Comparison of ENCODE assay signal across 10 mouse cellular contexts in the genomic region with DNA sequence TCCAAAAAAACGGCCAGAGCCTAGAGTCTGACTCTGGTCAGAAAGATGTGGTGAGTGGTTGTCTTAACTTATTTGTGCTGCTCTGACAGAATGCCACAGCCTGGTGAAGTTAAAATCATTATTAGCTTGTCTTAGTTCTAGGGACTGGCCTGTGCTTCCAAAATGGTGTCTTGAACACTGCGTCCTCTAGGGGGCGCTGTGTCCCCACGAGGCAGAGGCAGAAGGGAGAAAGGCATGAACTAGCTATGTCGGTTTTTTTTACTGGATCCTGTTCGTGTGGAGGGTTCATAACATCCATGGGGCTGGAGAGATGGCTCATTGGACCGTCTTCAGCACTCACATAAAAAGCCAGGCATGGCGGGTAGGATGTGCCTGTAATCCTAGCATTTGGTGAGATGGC. TPM values are rescaled to one million over a fixed set of nuclear protein-coding genes. Genes with fewer than 3 reads are reported as not detected.
A peak's percentile ranks its signal among the peaks of the same experiment; 100 is the strongest.
DNase-seq lines count a peak whose midpoint lies in the region; ATAC-seq and TF ChIP-seq lines count a peak whose summit lies in the region.
"Had no signal": no experiment of that assay in that cellular context is flagged by ENCODE, and none has a peak within 500 bp of the region (broad histone marks: within the 10 kb centered on the region; RNA-seq: fewer than 3 reads in every experiment).

No protein-coding gene starts in this region.

- H3K9ac ChIP-seq in heart, adult 2 months (ENCODE audit: low read depth, low read length), result no peak overlapping the region
- H3K9ac ChIP-seq in heart, embryonic 12.5 days, result no peak overlapping the region
- no peak overlapping the region for H3K9ac ChIP-seq in midbrain, postnatal 0 days (replicated peaks; ENCODE audit: low read length, poor library complexity, severe bottlenecking)
- H3K9ac ChIP-seq: limb, embryonic 13.5 days had no signal

- H3K27me3 ChIP-seq in heart, adult 2 months (ENCODE audit: control insufficient read depth, insufficient read depth, low read length), result no peaks in the 10 kb centered on the region
- H3K27me3 ChIP-seq in heart, embryonic 12.5 days (replicated peaks), result no peaks in the 10 kb centered on the region
- H3K27me3 ChIP-seq in Patski, result no peaks in the 10 kb centered on the region
- H3K27me3 ChIP-seq in midbrain, postnatal 0 days (ENCODE audit: insufficient read depth, low read length), result no peaks in the 10 kb centered on the region
- H3K27me3 ChIP-seq: limb, embryonic 13.5 days had no signal

- no peak overlapping the region for H3K27ac ChIP-seq in heart, adult 2 months
- no peak overlapping the region for H3K27ac ChIP-seq in heart, embryonic 12.5 days (ENCODE audit: poor library complexity, severe bottlenecking)
- no peak overlapping the region for H3K27ac ChIP-seq in midbrain, postnatal 0 days (ENCODE audit: low read depth, low read length)
- H3K27ac ChIP-seq: limb, embryonic 13.5 days had no signal

- no peak overlapping the region for H3K4me2 ChIP-seq in heart, embryonic 12.5 days
- no peak overlapping the region for H3K4me2 ChIP-seq in midbrain, postnatal 0 days (ENCODE audit: low read depth, low read length, poor library complexity, severe bottlenecking)
- H3K4me2 ChIP-seq: limb, embryonic 13.5 days had no signal

- H3K36me3 ChIP-seq in heart, adult 2 months (ENCODE audit: control insufficient read depth, insufficient read depth, low read length), result no peaks in the 10 kb centered on the region
- no peaks in the 10 kb centered on the region for H3K36me3 ChIP-seq in heart, embryonic 12.5 days
- H3K36me3 ChIP-seq in midbrain, postnatal 0 days (ENCODE audit: insufficient read depth, low read length), result no peaks in the 10 kb centered on the region
- H3K36me3 ChIP-seq: limb, embryonic 13.5 days had no signal

- ATAC-seq in heart, embryonic 12.5 days (ENCODE audit: insufficient number of reproducible peaks, low FRiP score), result no peak
- ATAC-seq in Patski, result no peak
- ATAC-seq in midbrain, postnatal 0 days (ENCODE audit: low FRiP score), result no peak

- no peak for TF ChIP-seq EP300 in heart, adult 2 months (IDR thresholded peaks at IDR 0.05; ENCODE audit: insufficient read depth, low read depth, low read length)

- intact Hi-C loops in heart, adult 2 months (cut with DNase I), result no loop called here

- POLR2A ChIA-PET in Patski (lab: Charles Lee), result interaction anchor here (0.5 kb wide), 1 partner anchor 121 kb away, joined by 4 read pairs; no protein-coding TSS in a partner anchor

- no peaks in the 10 kb centered on the region for H3K4me1 ChIP-seq in heart, adult 2 months (ENCODE audit: control insufficient read depth, insufficient read depth, low read length)
- H3K4me1 ChIP-seq in heart, embryonic 12.5 days (replicated peaks), result peaks cover 25% of the 10 kb centered on the region
- no peaks in the 10 kb centered on the region for H3K4me1 ChIP-seq in midbrain, postnatal 0 days (ENCODE audit: insufficient read depth, low read length)

- H3K4me3 ChIP-seq in heart, adult 2 months, result no peak overlapping the region
- no peak overlapping the region for H3K4me3 ChIP-seq in heart, embryonic 12.5 days
- no peak overlapping the region for H3K4me3 ChIP-seq in midbrain, postnatal 0 days (ENCODE audit: low read depth, low read length)
- H3K4me3 ChIP-seq: limb, embryonic 13.5 days had no signal

- WGBS in heart, adult 2 months, result 39% methylated on average over 8 of the region's 8 CpGs
- WGBS in heart, embryonic 12.5 days, result 29% methylated on average over 8 of the region's 8 CpGs
- 36% methylated on average over 8 of the region's 8 CpGs for WGBS in midbrain, postnatal 0 days

- peak in 1 of 2 experiments; percentile 21 for DNase-seq in heart, adult 2 months
- peak; percentile 79 for DNase-seq in 3T3-L1 (ENCODE audit: low read depth, low spot score)
- no peak for DNase-seq in Patski (ENCODE audit: low read depth, low spot score)
- DNase-seq in embryo, embryonic 9.5 days (ENCODE audit: extremely low spot score), result peak; percentile 59
- peak; percentile 55 to 59 for DNase-seq in layer of hippocampus, postnatal 10 days (ENCODE audit: low spot score in 2 of 2)
- peak; percentile 12 for DNase-seq in midbrain, postnatal 0 days (ENCODE audit: low spot score)
- peak; percentile 83 for DNase-seq in thymus, postnatal 4 days

- no peak for TF ChIP-seq POLR2A in heart, adult 2 months (IDR thresholded peaks at IDR 0.05; ENCODE audit: insufficient read depth, low read depth, low read length)

- H3K9me3 ChIP-seq in heart, embryonic 12.5 days (replicated peaks), result no peaks in the 10 kb centered on the region
- H3K9me3 ChIP-seq in midbrain, postnatal 0 days (ENCODE audit: low read length), result no peaks in the 10 kb centered on the region
- H3K9me3 ChIP-seq: limb, embryonic 13.5 days had no signal

- TF ChIP-seq CTCF in heart, adult 2 months (IDR thresholded peaks at IDR 0.05), result peak; percentile 76
- TF ChIP-seq CTCF in Patski (IDR thresholded peaks at IDR 0.05), result peak; percentile 92
- peak; percentile 65 for TF ChIP-seq CTCF in midbrain, postnatal 0 days (IDR thresholded peaks at IDR 0.05)

- CTCF ChIA-PET in Patski (lab: Charles Lee), result interaction anchor here (0.6 to 2.6 kb wide), 16 partner anchors 10 to 157 kb away, joined by 3 to 13 read pairs (median 4); partner anchors contain the start of gene Snapc5

- no peaks in the 10 kb centered on the region for H3K79me2 ChIP-seq in heart, adult 2 months (replicated peaks; ENCODE audit: control insufficient read depth, insufficient read depth, low read length)

- in situ Hi-C loops in Patski (cut with MboI; ENCODE audit: low pct_unique_long_range_greater_than_20kb), result loop anchor here (5.0 kb wide), 1 partner anchor 152 kb away; no protein-coding TSS in a partner anchor

RNA-seq across cellular contexts. Expression of gene Lctl, which starts 3.0 kb away (rescaled TPM):
- not detected for total RNA-seq in heart, adult 2 months (2021)
- polyA plus RNA-seq in heart, adult 2 months (2012; rRNA removed), result 0.79 and 1.8 TPM in 2 replicates
- polyA plus RNA-seq in heart, embryonic 12.5 days (2016; fragmentation: Nextera tagmentation; extraction: Ambion mirVana), result 0.14 TPM in 1 of 2 replicates, not detected in the other
- polyA plus RNA-seq in Patski (2021), result 2.2 TPM
- total RNA-seq in layer of hippocampus, postnatal 10 days (2021), result not detected
- total RNA-seq in midbrain, postnatal 0 days (2014; rRNA removed), result not detected in 2 replicates
- not detected in 2 replicates for polyA plus RNA-seq in midbrain, postnatal 0 days (2015; fragmentation: Nextera tagmentation; extraction: Ambion mirVana)
- polyA plus RNA-seq: embryonic facial prominence, embryonic 14.5 days; limb, embryonic 13.5 days had no signal

RNA-seq across cellular contexts. Expression of gene Zwilch, which starts 53.0 kb away (rescaled TPM):
- under 1 TPM; 0.50 to 0.96 TPM for total RNA-seq in heart, adult 2 months (2021)
- 0.18 and 0.23 TPM in 2 replicates for polyA plus RNA-seq in heart, adult 2 months (2012; rRNA removed)
- polyA plus RNA-seq in heart, embryonic 12.5 days (2016; fragmentation: Nextera tagmentation; extraction: Ambion mirVana), result 28.0 and 28.6 TPM in 2 replicates
- polyA plus RNA-seq in Patski (2021), result 35.4 TPM
- 1 to 10 TPM; 5.1 to 9.8 TPM for total RNA-seq in layer of hippocampus, postnatal 10 days (2021)
- 7.7 and 12.0 TPM in 2 replicates for total RNA-seq in midbrain, postnatal 0 days (2014; rRNA removed)
- polyA plus RNA-seq in midbrain, postnatal 0 days (2015; fragmentation: Nextera tagmentation; extraction: Ambion mirVana), result 2.0 and 2.5 TPM in 2 replicates

RNA-seq across cellular contexts. Expression of gene Rpl4, which starts 53.3 kb away (rescaled TPM):
- 100 to 1,000 TPM; 436 to 501 TPM for total RNA-seq in heart, adult 2 months (2021)
- polyA plus RNA-seq in heart, adult 2 months (2012; rRNA removed), result 261 and 333 TPM in 2 replicates
- polyA plus RNA-seq in heart, embryonic 12.5 days (2016; fragmentation: Nextera tagmentation; extraction: Ambion mirVana), result 801 and 832 TPM in 2 replicates
- 1,287 TPM for polyA plus RNA-seq in Patski (2021)
- 100 to 1,000 TPM; 612 to 638 TPM for total RNA-seq in layer of hippocampus, postnatal 10 days (2021)
- total RNA-seq in midbrain, postnatal 0 days (2014; rRNA removed), result 541 and 706 TPM in 2 replicates
- 597 and 607 TPM in 2 replicates for polyA plus RNA-seq in midbrain, postnatal 0 days (2015; fragmentation: Nextera tagmentation; extraction: Ambion mirVana)

RNA-seq across cellular contexts. Expression of gene Snapc5, which starts 59.2 kb away (rescaled TPM):
- total RNA-seq in heart, adult 2 months (2021), result 10 to 100 TPM; 22.8 to 23.2 TPM
- 12.1 and 15.8 TPM in 2 replicates for polyA plus RNA-seq in heart, adult 2 months (2012; rRNA removed)
- 21.9 and 23.0 TPM in 2 replicates for polyA plus RNA-seq in heart, embryonic 12.5 days (2016; fragmentation: Nextera tagmentation; extraction: Ambion mirVana)
- polyA plus RNA-seq in Patski (2021), result 23.8 TPM
- 10 to 100 TPM; 17.1 to 18.5 TPM for total RNA-seq in layer of hippocampus, postnatal 10 days (2021)
- 6.3 and 7.0 TPM in 2 replicates for total RNA-seq in midbrain, postnatal 0 days (2014; rRNA removed)
- 24.4 and 25.9 TPM in 2 replicates for polyA plus RNA-seq in midbrain, postnatal 0 days (2015; fragmentation: Nextera tagmentation; extraction: Ambion mirVana)
